Mouse (Mus musculus) forebrain, embryonic 12.5 days (tissue): ENCODE results near the gene Dner. TPM values are rescaled to one million over a fixed set of nuclear protein-coding genes. Genes with fewer than 3 reads are reported as not detected.

Source experiments
- ATAC-seq: fragments of 200-750 bp; cut with Nextera tagmentation; 2 replicates; pipeline ENCODE4 v1.8.0; 2017; ENCODE audit warnings: moderate TSS enrichment; ENCODE audit not compliant: low FRiP score
- H3K27ac ChIP-seq: fragments of 300-500 bp; sonication (generic); 2 replicates; pipeline ENCODE4 v1.5.1; 2016; ENCODE audit warnings: mild to moderate bottlenecking
- H3K27me3 ChIP-seq: fragments of 300-500 bp; sonication (generic); 2 replicates; pipeline ENCODE4 v1.6.1; 2016; ENCODE audit warnings: mild to moderate bottlenecking
- H3K36me3 ChIP-seq: fragments of 300-500 bp; sonication (generic); replicated peaks from 2 replicates; pipeline ENCODE4 v1.6.1; 2016; ENCODE audit warnings: mild to moderate bottlenecking
- H3K4me1 ChIP-seq: fragments of 300-500 bp; sonication (generic); 2 replicates; pipeline ENCODE4 v1.6.1; 2016
- H3K4me2 ChIP-seq: fragments of 300-500 bp; sonication (generic); 2 replicates; pipeline ENCODE4 v1.6.1; 2016; ENCODE audit warnings: mild to moderate bottlenecking, moderate library complexity
- H3K4me3 ChIP-seq: fragments of 300-500 bp; sonication (generic); replicated peaks from 2 replicates; pipeline ENCODE4 v1.5.1; 2016; ENCODE audit warnings: mild to moderate bottlenecking
- H3K9ac ChIP-seq: fragments of 300-500 bp; sonication (generic); 2 replicates; pipeline ENCODE4 v1.6.1; 2016; ENCODE audit warnings: mild to moderate bottlenecking
- H3K9me3 ChIP-seq: fragments of 300-500 bp; sonication (generic); 2 replicates; pipeline ENCODE4 v1.6.1; 2016
- WGBS: fragments of 180-500 bp; shearing (Covaris S2); methylation state at CpG from one replicate; pipeline ENCODE4 v1.1.7; 2016; 5-methylcytosine and 5-hydroxymethylcytosine counted together
- polyA plus RNA-seq: library from polyadenylated mRNA; unstranded; fragments of >200 nt; fragmentation: Nextera tagmentation; extraction: Ambion mirVana; gene quantifications from 2 replicates; pipeline ENCODE4 v1.2.1, GENCODE M21; 2016

The Dner gene
- polyA plus RNA-seq, 1 experiment from 2014 or later: 69.3 TPM

DNA sequence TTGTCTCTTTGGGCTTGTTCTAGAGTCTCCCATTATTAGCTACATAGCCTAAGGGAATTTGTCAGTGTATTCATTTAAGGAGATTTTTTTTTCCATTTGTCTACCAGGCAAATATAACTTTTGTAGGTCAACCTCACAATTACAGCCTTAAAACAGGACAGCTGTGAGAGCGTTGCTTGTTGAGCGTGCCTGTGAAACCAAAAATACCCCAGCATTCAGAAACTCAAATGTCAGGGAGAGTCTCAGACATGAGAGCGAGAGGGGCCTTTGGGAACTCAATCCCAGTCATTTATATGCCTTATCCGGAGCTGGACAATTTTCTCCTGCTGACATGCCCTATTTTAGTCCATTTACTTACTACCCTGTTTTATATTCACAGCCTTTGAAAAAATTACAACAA, 134.6 kb downstream of the Dner start:
- H3K27ac ChIP-seq: no peak overlapping the region
- no peaks in the 10 kb centered on the region for H3K36me3 ChIP-seq
- H3K9me3 ChIP-seq: no peaks in the 10 kb centered on the region
- H3K9ac ChIP-seq: no peak overlapping the region
- no peak for ATAC-seq
- peaks cover 11% of the 10 kb centered on the region for H3K4me1 ChIP-seq
- no peaks in the 10 kb centered on the region for H3K27me3 ChIP-seq
- H3K4me3 ChIP-seq: no peak overlapping the region
- H3K4me2 ChIP-seq: no peak overlapping the region
- WGBS: 78% methylated on average over 4 of the region's 4 CpGs

DNA sequence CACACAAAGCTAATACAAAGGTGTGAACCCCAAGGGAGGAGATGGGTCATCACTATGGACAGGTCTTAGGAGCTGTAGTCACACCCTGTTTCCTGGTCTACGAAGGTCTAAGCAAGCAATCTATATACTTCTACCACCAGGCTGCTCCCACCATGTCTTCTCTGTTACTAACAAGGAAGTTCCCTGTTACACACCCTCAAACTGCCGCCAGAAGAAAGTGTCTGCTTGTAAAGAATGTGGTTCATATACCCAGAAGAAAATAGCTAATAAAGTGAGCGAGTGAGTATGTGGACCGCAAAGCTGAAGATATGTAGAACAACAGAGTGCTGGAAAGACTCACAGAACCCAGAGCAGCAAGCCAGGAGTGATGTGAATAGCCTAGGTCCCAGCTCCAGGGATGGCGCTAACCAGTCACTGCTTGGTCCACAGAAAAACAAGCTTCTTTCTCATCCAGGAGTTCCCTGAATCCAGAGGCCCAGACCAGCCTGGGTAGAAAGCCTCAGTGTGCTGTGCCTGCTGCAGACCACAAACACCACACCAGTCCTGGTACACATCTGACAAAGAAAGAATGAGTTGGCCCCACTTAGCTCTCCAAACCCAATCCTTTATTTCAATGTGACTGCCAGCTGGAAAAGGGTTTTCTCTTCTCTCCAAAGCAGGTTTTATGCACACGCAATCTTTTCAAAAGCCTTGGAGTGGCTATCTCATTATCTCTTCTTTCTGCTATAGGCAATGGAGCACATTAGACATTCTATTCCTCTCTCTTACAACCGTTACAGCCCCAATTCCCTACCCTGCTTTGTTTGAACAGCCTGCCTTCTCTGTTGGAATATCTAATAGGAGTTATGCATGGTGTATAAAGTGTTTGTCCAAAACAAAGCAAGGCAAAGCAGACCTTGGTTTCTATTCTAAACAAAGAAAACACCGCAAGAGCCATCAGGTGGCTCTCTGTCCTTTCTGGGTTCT, 139.2 kb downstream of the Dner start:
- 62% methylated on average over 8 of the region's 8 CpGs for WGBS
- ATAC-seq: no peak; the same call in 1 of the 2 replicates
- H3K27ac ChIP-seq: peak overlapping the region; percentile 56; the same call in 1 of the 2 replicates

GRCm38 (mm10) chr1:84552005-84552404, 144.0 kb downstream of the Dner start:
- 0 out of 2 replicates have a peak, but pooled peaks cover 3% of the 10 kb centered on the region for H3K27me3 ChIP-seq
- no peak for ATAC-seq
- H3K9me3 ChIP-seq: no peaks in the 10 kb centered on the region

More for the DNA sequence above, 139.2 kb downstream of the Dner start:
- Histone ChIP-seq H3K4me3 (no peak overlapping the region), H3K4me2 (no peak overlapping the region), H3K27me3 (0 out of 2 replicates have a peak, but pooled peaks cover 3% of the 10 kb centered on the region), H3K36me3 (no peaks in the 10 kb centered on the region), H3K9me3 (no peaks in the 10 kb centered on the region), H3K4me1 (peaks cover 11% of the 10 kb centered on the region), H3K9ac (no peak overlapping the region)

DNA sequence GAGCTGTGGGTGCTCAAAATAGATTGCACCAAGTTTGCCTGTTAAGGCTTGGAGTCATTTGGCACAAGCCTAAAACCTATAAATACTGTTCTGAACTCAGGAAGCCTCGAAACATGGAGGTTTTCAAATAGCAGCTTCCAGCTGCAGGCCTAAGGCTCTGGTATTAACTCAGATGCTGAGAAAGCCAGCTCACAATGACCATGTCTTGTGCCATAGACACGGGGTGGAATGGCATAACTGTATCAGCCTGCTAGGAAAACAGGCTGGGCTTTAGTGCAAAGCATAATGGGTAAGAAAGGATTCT, 146.0 kb downstream of the Dner start:
- ATAC-seq: no peak
- H3K9me3 ChIP-seq: no peaks in the 10 kb centered on the region
- H3K9ac ChIP-seq: no peak overlapping the region
- no peak overlapping the region for H3K4me2 ChIP-seq
- H3K36me3 ChIP-seq: no peaks in the 10 kb centered on the region
- peaks cover 4% of the 10 kb centered on the region; the same call in 1 of the 2 replicates for H3K4me1 ChIP-seq
- no peaks in the 10 kb centered on the region for H3K27me3 ChIP-seq
- H3K27ac ChIP-seq: no peak overlapping the region
- 27% methylated on average over 2 of the region's 2 CpGs for WGBS
- H3K4me3 ChIP-seq: no peak overlapping the region

More at GRCm38 (mm10) chr1:84552005-84552404, 144.0 kb downstream of the Dner start:
- Histone ChIP-seq H3K4me3 (no peak overlapping the region), H3K4me1 (peaks cover 10% of the 10 kb centered on the region), H3K4me2 (no peak overlapping the region), H3K27ac (no peak overlapping the region), H3K9ac (no peak overlapping the region), H3K36me3 (no peaks in the 10 kb centered on the region)
- WGBS: 92% methylated on average over 3 of the region's 3 CpGs

DNA sequence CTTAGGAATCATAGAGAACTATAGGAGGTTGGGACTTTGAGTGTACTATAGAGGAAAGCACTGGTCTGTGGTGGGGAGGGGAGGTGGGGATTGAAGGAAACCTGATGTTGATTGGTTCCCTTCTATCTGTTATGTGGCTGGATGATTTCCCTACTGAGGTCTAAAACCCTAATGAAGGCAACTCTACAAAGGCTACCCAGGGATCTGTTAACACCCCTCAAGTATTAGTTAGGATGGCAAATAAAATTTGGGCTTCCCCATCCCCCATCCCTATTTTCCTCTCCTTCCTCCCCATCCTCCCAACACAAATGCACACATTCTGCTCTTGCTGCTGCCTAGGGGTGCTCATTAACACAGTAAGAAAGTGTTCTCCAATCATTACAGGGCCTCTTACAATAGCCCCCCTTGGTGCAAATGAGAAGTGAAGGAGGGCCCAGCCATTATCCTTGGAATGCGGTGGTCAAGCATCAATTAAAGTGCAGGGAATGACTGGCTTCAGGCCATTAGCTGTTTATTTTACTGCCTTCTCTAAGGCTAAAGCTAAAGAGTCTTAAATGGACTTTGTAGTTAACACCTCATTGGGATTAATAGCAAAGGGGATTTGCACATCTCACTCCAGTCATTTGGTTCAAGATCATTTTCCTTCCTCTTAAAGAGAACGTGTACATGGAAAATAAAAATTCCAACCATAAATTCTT, 146.5 kb downstream of the Dner start:
- H3K36me3 ChIP-seq: no peaks in the 10 kb centered on the region
- no peaks in the 10 kb centered on the region for H3K9me3 ChIP-seq
- H3K27ac ChIP-seq: no peak overlapping the region
- ATAC-seq: peak; percentile 90; the same call in 1 of the 2 replicates
- no peak overlapping the region for H3K9ac ChIP-seq
- 4% methylated on average over 2 of the region's 2 CpGs for WGBS
- H3K27me3 ChIP-seq: no peaks in the 10 kb centered on the region
- no peak overlapping the region for H3K4me3 ChIP-seq
- peaks cover 4% of the 10 kb centered on the region; the same call in 1 of the 2 replicates for H3K4me1 ChIP-seq
- no peak overlapping the region for H3K4me2 ChIP-seq

GRCm38 (mm10) chr1:84536069-84536468, 160.0 kb downstream of the Dner start:
- Histone ChIP-seq H3K27me3 (no peaks in the 10 kb centered on the region), H3K27ac (0 out of 2 replicates have a peak overlapping the region, but pooled peaks have one; percentile 9), H3K4me2 (no peak overlapping the region), H3K9ac (no peak overlapping the region), H3K4me1 (no peaks in the 10 kb centered on the region), H3K4me3 (no peak overlapping the region), H3K9me3 (no peaks in the 10 kb centered on the region), H3K36me3 (no peaks in the 10 kb centered on the region)
- peak; percentile 49; the same call in 1 of the 2 replicates for ATAC-seq
- 28% methylated on average over 4 of the region's 4 CpGs for WGBS

GRCm38 (mm10) chr1:84525514-84525913, 170.5 kb downstream of the Dner start:
- WGBS: 90% methylated on average over 3 of the region's 3 CpGs
- no peak for ATAC-seq
- no peak overlapping the region for H3K4me2 ChIP-seq
- H3K27ac ChIP-seq: no peak overlapping the region
- no peaks in the 10 kb centered on the region for H3K9me3 ChIP-seq
- H3K9ac ChIP-seq: no peak overlapping the region
- H3K36me3 ChIP-seq: no peaks in the 10 kb centered on the region
- no peak overlapping the region for H3K4me3 ChIP-seq
- H3K27me3 ChIP-seq: no peaks in the 10 kb centered on the region
- no peaks in the 10 kb centered on the region for H3K4me1 ChIP-seq

DNA sequence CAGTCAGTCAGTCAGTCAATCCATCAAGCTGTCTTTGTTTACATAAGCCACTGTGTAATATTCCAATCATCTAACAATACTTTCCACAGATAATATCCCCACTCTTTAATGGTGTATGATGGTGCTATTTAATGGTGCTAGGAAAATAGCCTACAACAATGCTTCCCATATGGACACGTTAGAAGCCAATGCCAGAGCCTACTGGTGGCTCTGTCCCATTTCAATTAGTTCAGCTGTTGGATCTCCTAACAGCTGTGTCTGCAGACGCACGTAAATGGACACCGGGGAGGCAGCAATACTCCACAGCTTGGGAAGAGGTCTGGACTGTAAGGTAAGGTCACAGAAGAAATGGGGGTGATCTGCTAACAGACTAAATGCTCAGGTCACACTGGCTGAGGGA, 171.6 kb downstream of the Dner start:
- Histone ChIP-seq H3K9me3 (no peaks in the 10 kb centered on the region), H3K27me3 (no peaks in the 10 kb centered on the region), H3K4me3 (no peak overlapping the region), H3K27ac (no peak overlapping the region), H3K36me3 (no peaks in the 10 kb centered on the region), H3K9ac (no peak overlapping the region), H3K4me2 (no peak overlapping the region), H3K4me1 (no peaks in the 10 kb centered on the region)
- no peak for ATAC-seq
- 87% methylated on average over 4 of the region's 4 CpGs for WGBS

- 76% methylated on average over 4 of the region's 4 CpGs for WGBS
- H3K4me3 ChIP-seq: no peak overlapping the region
- H3K27me3 ChIP-seq: no peaks in the 10 kb centered on the region
- no peaks in the 10 kb centered on the region for H3K9me3 ChIP-seq
- no peak for ATAC-seq
- no peak overlapping the region for H3K27ac ChIP-seq
- H3K4me1 ChIP-seq: no peaks in the 10 kb centered on the region
- no peak overlapping the region for H3K9ac ChIP-seq
- H3K36me3 ChIP-seq: no peaks in the 10 kb centered on the region
- H3K4me2 ChIP-seq: no peak overlapping the region
These were observed 173.1 kb downstream of the Dner start for GRCm38 (mm10) chr1:84522963-84523280.

DNA sequence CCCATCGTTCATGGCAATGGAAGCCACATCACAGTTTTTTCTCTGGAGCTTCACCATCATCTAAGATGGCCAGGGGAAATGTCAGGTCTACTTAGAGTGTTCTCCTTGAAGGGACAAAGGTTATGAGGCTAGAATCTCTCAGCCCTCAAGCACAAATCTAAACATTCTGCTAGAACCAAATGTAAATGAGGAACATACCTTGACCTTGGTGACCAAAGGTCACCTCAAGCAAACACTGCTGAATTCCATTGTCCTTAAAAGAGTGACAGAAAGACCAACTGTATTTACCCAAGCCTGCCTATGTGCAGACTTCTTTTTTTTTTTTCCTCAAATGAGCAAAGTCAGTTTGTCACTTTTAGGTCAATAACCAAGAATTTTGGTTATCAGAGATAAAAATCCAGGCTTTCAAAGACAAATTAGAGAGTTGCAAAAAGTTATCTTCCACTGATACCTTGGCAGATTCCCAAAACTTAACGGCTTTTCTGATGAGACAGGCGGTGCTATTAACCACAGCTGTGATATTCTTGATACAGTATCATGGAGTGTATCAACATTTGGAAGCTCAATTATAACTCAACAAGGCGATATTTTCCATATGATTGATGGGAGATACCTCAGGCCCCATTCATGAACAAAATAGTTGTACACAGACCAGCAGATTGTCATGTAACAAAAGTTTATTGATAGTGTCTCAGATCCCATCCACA, 173.6 kb downstream of the Dner start:
- no peak overlapping the region for H3K4me2 ChIP-seq
- no peak for ATAC-seq
- WGBS: 87% methylated on average over 4 of the region's 4 CpGs
- no peaks in the 10 kb centered on the region for H3K4me1 ChIP-seq
- no peaks in the 10 kb centered on the region for H3K9me3 ChIP-seq
- H3K27ac ChIP-seq: no peak overlapping the region
- no peak overlapping the region for H3K9ac ChIP-seq
- H3K27me3 ChIP-seq: no peaks in the 10 kb centered on the region
- H3K4me3 ChIP-seq: no peak overlapping the region
- H3K36me3 ChIP-seq: no peaks in the 10 kb centered on the region

- H3K4me2 ChIP-seq: no peak overlapping the region
- H3K4me1 ChIP-seq: no peaks in the 10 kb centered on the region
- H3K27me3 ChIP-seq: no peaks in the 10 kb centered on the region
- H3K4me3 ChIP-seq: no peak overlapping the region
- no peak overlapping the region for H3K27ac ChIP-seq
- H3K9ac ChIP-seq: no peak overlapping the region
- H3K9me3 ChIP-seq: no peaks in the 10 kb centered on the region
- H3K36me3 ChIP-seq: no peaks in the 10 kb centered on the region
- WGBS: 85% methylated on average over 4 of the region's 4 CpGs
- no peak for ATAC-seq
These were observed 177.7 kb downstream of the Dner start for GRCm38 (mm10) chr1:84518347-84518746.

DNA sequence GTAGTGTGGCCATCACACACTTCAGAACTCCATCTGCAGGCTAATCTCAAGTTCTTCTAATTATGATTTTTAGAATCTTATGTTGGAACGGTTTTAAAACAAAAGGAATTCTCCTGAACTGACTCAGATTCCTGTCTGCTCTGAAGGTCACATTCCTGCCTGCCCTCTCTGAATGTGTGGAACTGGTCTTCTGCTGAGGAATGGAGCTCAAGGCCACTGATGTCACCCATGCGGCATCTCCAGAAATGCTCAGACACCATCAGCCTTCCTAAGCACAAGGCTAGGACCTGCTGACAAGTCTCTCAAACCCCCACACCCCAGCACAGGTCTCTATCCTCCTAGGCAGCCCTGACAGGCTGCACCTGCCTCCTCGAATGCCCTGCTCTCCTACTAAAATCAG, 182.8 kb downstream of the Dner start:
- WGBS: 47% methylated on average over 3 of the region's 3 CpGs

More for the DNA sequence above, 182.8 kb downstream of the Dner start:
- H3K9me3 ChIP-seq: no peaks in the 10 kb centered on the region
- H3K4me2 ChIP-seq: no peak overlapping the region
- no peaks in the 10 kb centered on the region for H3K4me1 ChIP-seq
- ATAC-seq: no peak
- no peak overlapping the region for H3K9ac ChIP-seq
- no peaks in the 10 kb centered on the region for H3K27me3 ChIP-seq
- H3K4me3 ChIP-seq: no peak overlapping the region
- H3K36me3 ChIP-seq: no peaks in the 10 kb centered on the region
- H3K27ac ChIP-seq: no peak overlapping the region
